18 mouse cellular contexts compared by ENCODE assay signal in genomic region chr2:44334517-44334916, GRCm38 (mm10).
A peak's percentile ranks its signal among the peaks of the same experiment; 100 is the strongest.
DNase-seq lines count a peak whose midpoint lies in the region; ATAC-seq and TF ChIP-seq lines count a peak whose summit lies in the region.
"Had no signal": no experiment of that assay in that cellular context is flagged by ENCODE, and none has a peak within 500 bp of the region (broad histone marks: within the 10 kb centered on the region; RNA-seq: fewer than 3 reads in every experiment).

No protein-coding gene starts in this region.

- no peaks in the 10 kb centered on the region; the same call in 1 of the 2 replicates for H3K4me1 ChIP-seq in lung, embryonic 16.5 days (replicated peaks; ENCODE audit: control insufficient read depth, insufficient read depth, low read length)
- no peaks in the 10 kb centered on the region for H3K4me1 ChIP-seq in kidney, postnatal 0 days (replicated peaks; ENCODE audit: insufficient read depth, low read length)
- peaks cover 6% of the 10 kb centered on the region; the same call in 1 of the 2 replicates for H3K4me1 ChIP-seq in midbrain, embryonic 10.5 days
- H3K4me1 ChIP-seq: embryonic facial prominence, embryonic 15.5 days; heart, embryonic 15.5 days had no signal

- peak; percentile 61; the same call in 1 of the 2 replicates for ATAC-seq in lung, embryonic 16.5 days (ENCODE audit: low read depth)
- no peak; the same call in 1 of the 2 replicates for ATAC-seq in kidney, postnatal 0 days (replicated peaks; ENCODE audit: low FRiP score, low read depth)
- no peak for ATAC-seq in inflammation-experienced regulatory T-cells, adult 6 months
- ATAC-seq: liver, postnatal 0 days; midbrain, embryonic 16.5 days had no signal

- no peak overlapping the region for H3K9ac ChIP-seq in lung, embryonic 16.5 days (ENCODE audit: low read length)
- no peak overlapping the region for H3K9ac ChIP-seq in kidney, postnatal 0 days (ENCODE audit: low read depth, low read length)
- H3K9ac ChIP-seq: embryonic facial prominence, embryonic 15.5 days; heart, embryonic 15.5 days; liver, postnatal 0 days had no signal

- H3K27ac ChIP-seq in lung, embryonic 16.5 days (ENCODE audit: low read length): no peak overlapping the region
- no peak overlapping the region for H3K27ac ChIP-seq in kidney, postnatal 0 days
- H3K27ac ChIP-seq in midbrain, embryonic 10.5 days (replicated peaks): no peak overlapping the region
- H3K27ac ChIP-seq: embryonic facial prominence, embryonic 15.5 days; heart, embryonic 15.5 days had no signal

- H3K27me3 ChIP-seq in lung, embryonic 16.5 days (ENCODE audit: control insufficient read depth, insufficient read depth, low read depth, low read length): no peaks in the 10 kb centered on the region
- no peaks in the 10 kb centered on the region for H3K27me3 ChIP-seq in kidney, postnatal 0 days (ENCODE audit: insufficient read depth, low read length)
- no peaks in the 10 kb centered on the region for H3K27me3 ChIP-seq in midbrain, embryonic 10.5 days (ENCODE audit: low read depth, poor library complexity, severe bottlenecking)
- H3K27me3 ChIP-seq: CH12.LX; embryonic facial prominence, embryonic 15.5 days; heart, embryonic 15.5 days; megakaryocyte, embryonic 14.5 days had no signal

- WGBS in lung, embryonic 16.5 days: 30% methylated on average over 2 of the region's 2 CpGs
- 39% methylated on average over 2 of the region's 2 CpGs for WGBS in kidney, postnatal 0 days
- WGBS in midbrain, embryonic 10.5 days: 35% methylated on average over 2 of the region's 2 CpGs

- intact Hi-C loops in heart, postnatal 36 days (cut with DNase I): loop anchor here (10.0 kb wide), 1 partner anchor 240 kb away; no protein-coding TSS in a partner anchor

- peak; percentile 93 for DNase-seq in heart, adult 11 months
- DNase-seq in heart, postnatal 36 days: no peak
- DNase-seq in lung, adult 18-20 months: no peak
- DNase-seq in kidney, postnatal 0 days (ENCODE audit: low spot score): peak; percentile 89
- no peak for DNase-seq in midbrain, embryonic 10.5 days (ENCODE audit: low spot score)
- DNase-seq: adrenal gland, postnatal 25 days; cerebellum, adult 2 months; gastrocnemius, postnatal 25 days; liver; liver, postnatal 0 days; thymus, postnatal 36 days had no signal

- TF ChIP-seq CTCF in kidney, postnatal 0 days (IDR thresholded peaks at IDR 0.05; ENCODE audit: low read depth): no peak

- H3K9me3 ChIP-seq in lung, embryonic 16.5 days (ENCODE audit: control insufficient read depth, low read length): no peaks in the 10 kb centered on the region
- H3K9me3 ChIP-seq in kidney, postnatal 0 days (replicated peaks; ENCODE audit: low read length): no peaks in the 10 kb centered on the region
- no peaks in the 10 kb centered on the region for H3K9me3 ChIP-seq in midbrain, embryonic 10.5 days (replicated peaks)
- H3K9me3 ChIP-seq: embryonic facial prominence, embryonic 15.5 days; heart, embryonic 15.5 days; megakaryocyte, embryonic 14.5 days had no signal

- H3K4me2 ChIP-seq in lung, embryonic 16.5 days (ENCODE audit: low read depth, low read length): no peak overlapping the region
- no peak overlapping the region for H3K4me2 ChIP-seq in kidney, postnatal 0 days (ENCODE audit: low read length)
- H3K4me2 ChIP-seq: embryonic facial prominence, embryonic 15.5 days; heart, embryonic 15.5 days had no signal

- no peak overlapping the region for H3K4me3 ChIP-seq in lung, embryonic 16.5 days (ENCODE audit: low read length)
- H3K4me3 ChIP-seq in kidney, postnatal 0 days (replicated peaks; ENCODE audit: low read depth, low read length): no peak overlapping the region
- H3K4me3 ChIP-seq in midbrain, embryonic 10.5 days: no peak overlapping the region
- H3K4me3 ChIP-seq: embryonic facial prominence, embryonic 15.5 days; heart, embryonic 15.5 days had no signal

- H3K36me3 ChIP-seq in lung, embryonic 16.5 days (ENCODE audit: control insufficient read depth, insufficient read depth, low read length): no peaks in the 10 kb centered on the region
- no peaks in the 10 kb centered on the region for H3K36me3 ChIP-seq in kidney, postnatal 0 days (ENCODE audit: insufficient read depth, low read length)
- no peaks in the 10 kb centered on the region for H3K36me3 ChIP-seq in midbrain, embryonic 10.5 days
- H3K36me3 ChIP-seq: embryonic facial prominence, embryonic 15.5 days; heart, embryonic 15.5 days had no signal

Comparison
In these comparisons a context has a peak if more than half of its experiments do, and no peak if none do; other contexts are left out.
1. DNase-seq: peak in heart, adult 11 months (single experiment) and kidney, postnatal 0 days (single experiment); none in heart, postnatal 36 days (0 of 2), lung, adult 18-20 months (0 of 2) and midbrain, embryonic 10.5 days (single experiment).